Mouse (Mus musculus) stomach, adult 2 months (tissue): ENCODE data around the gene Kcnd3. TPM values are rescaled to one million over a fixed set of nuclear protein-coding genes. Genes with fewer than 3 reads are reported as not detected.

ENCODE experiments used
- polyA plus RNA-seq: library from polyadenylated mRNA; depleted of rRNA; stranded (reverse); fragments of >200 nt; gene quantifications from 2 replicates; pipeline ENCODE4 v1.2.3, GENCODE M21; 2012; rRNA removed

Gene Kcnd3
- 2.0 and 3.1 TPM in 2 replicates for polyA plus RNA-seq

GRCm38 (mm10) chr3:105451627-105452555 is at the start of gene Kcnd3:
Kcnd3 (plus strand) TSS chr3:105452330.

DNA sequence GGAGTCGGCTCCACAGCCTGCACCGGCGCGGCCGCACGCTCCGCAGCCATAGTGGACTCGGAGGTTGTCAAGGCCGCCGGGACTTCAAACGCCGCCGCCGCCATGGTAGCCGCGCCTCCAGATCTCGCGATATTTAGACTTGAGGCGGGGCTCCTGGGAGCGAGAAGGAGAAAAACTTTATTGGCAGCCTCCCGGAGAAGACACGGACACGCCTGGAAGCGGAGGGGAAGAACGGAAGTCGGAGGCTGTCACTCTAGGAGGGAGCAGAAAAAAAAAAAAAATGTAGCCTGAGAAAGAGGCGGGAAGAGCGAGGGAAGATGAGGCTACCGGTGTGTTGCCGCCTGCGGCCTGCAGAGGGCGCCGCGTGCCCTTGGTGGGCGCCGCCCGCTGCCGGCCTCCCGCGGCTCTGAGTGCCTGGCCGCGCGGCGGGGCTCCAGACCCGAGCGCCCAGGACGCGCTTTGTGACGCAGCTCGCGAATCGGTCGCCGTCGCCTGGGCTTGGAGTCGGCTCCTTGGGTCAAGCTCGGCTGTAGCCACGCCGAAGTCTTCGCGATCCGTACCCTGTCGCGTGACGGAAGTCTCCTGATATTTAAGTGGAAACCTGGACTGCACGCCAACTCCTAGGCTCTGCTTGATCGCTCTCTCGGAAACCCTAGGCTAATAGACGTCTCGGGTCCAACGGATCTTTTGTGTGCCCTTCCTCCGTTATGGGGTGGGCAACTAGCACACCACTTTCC is 235.4 kb downstream of the Kcnd3 start, which contains the start of gene Ddx20:
Gene Ddx20, minus strand, starts transcription at position 251 of the 737 bp plus-strand sequence.

GRCm38 (mm10) chr3:105704031-105705008 is 252.2 kb downstream of the Kcnd3 start, which contains the start of gene Inka2:
Inka2 (plus strand) TSS chr3:105704599.

Other genes starting within 250 kb of the Kcnd3 start
- gene Ddx20, start 235.2 kb downstream of the Kcnd3 start, polyA plus RNA-seq: 4.8 and 10.4 TPM in 2 replicates